Mouse (Mus musculus) heart, postnatal 0 days (tissue): ENCODE results near the gene Ctrl.

Experiments
- CTCF ChIP-seq: IDR thresholded peaks from 2 replicates; pipeline ENCODE4 v1.5.1; 2016; ENCODE audit warnings: antibody characterized with exemption, control low read depth, low read depth
- EP300 ChIP-seq: IDR thresholded peaks from 2 replicates; pipeline ENCODE4 v1.6.1; 2016; ENCODE audit warnings: antibody characterized with exemption, low read depth

DNA sequence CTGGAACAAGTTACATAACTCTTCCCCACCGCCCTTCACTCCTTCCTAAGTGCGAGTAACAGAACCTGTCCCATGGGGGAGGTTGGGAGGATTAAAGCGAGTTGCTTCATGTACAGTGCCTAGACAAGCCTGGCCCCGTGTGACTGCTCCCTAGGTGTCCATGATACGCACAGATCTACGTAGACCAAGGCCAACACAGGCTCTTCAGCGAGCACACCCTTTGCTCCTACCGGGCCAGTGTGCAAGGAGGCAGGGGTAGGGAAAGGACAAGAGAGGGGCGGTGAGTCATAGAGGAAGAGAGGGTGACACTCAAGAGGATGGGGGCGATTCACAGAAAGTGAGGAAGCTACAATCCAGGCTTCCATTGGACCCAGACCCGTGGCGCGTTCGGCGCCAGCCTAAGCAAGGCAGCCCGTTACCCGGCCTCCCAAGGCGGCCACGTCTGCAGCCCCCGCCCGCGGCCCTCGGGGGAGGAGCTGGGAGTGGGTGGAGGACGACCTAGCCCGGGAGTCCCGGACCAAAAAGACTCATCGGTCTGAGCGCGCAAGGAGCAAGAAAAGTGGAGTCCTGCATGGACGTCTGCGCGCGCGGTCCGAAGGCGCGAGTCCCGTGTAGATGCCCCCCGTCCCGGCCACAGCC lies 31.7 kb upstream of the Ctrl start:
- TF ChIP-seq CTCF = no peak
- TF ChIP-seq EP300 = no peak
